Mouse (Mus musculus) c-Kit-positive CD71-positive TER-119-negative erythroid progenitor cells, embryonic 14.5 days (primary cell): ENCODE results near the gene Olfr325.

Experiments
- DNase-seq: peaks from one replicate; pipeline ENCODE4 v3.0.0-alpha.2; 2013; ENCODE audit warnings: low read depth

Olfr325 gene

GRCm38 (mm10) chr11:58630401-58630800 lies 52.9 kb downstream of the Olfr325 start, which contains the start of gene Olfr323:
Gene Olfr323 (minus strand): TSS chr11:58630501.
- DNase-seq, result no peak
